Mouse (Mus musculus): ENCODE measurements around the gene Xrcc6. TPM values are rescaled to one million over a fixed set of nuclear protein-coding genes. Genes with fewer than 3 reads are reported as not detected.
"Not testable (repeated sequence)": the region's sequence is repeated elsewhere in the genome, so short reads cannot be mapped to it uniquely, and the experiment has no call there.

Xrcc6 gene
- polyA plus RNA-seq, 1 experiment from 2014 or later, result 66.6 TPM

- no peak overlapping the region for H3K9ac ChIP-seq (ENCODE audit: low read depth, low read length)
- no peaks in the 10 kb centered on the region for H3K4me1 ChIP-seq (replicated peaks; ENCODE audit: control insufficient read depth, insufficient read depth, low read length)
- 78% methylated on average over 7 of the region's 7 CpGs for WGBS
Measured at GRCm38 (mm10) chr15:81969173-81969572, 18.5 kb upstream of the Xrcc6 start.

GRCm38 (mm10) chr15:81969635-81970034, 18.0 kb upstream of the Xrcc6 start:
- ATAC-seq (ENCODE audit: low FRiP score); H3K9ac ChIP-seq (ENCODE audit: low read depth, low read length); H3K27ac ChIP-seq (ENCODE audit: low read depth, low read length); H3K4me3 ChIP-seq (ENCODE audit: low read depth, low read length); H3K36me3 ChIP-seq (ENCODE audit: control insufficient read depth, insufficient read depth, low read length); DNase-seq (ENCODE audit: low spot score); H3K27me3 ChIP-seq (ENCODE audit: control insufficient read depth, insufficient read depth, low read length); H3K4me2 ChIP-seq (replicated peaks; ENCODE audit: low read depth, low read length); H3K4me1 ChIP-seq (replicated peaks; ENCODE audit: control insufficient read depth, insufficient read depth, low read length); H3K9me3 ChIP-seq (ENCODE audit: control insufficient read depth, low read length): not testable (repeated sequence)
- WGBS, result 81% methylated on average over 6 of the region's 6 CpGs

More at GRCm38 (mm10) chr15:81969173-81969572, 18.5 kb upstream of the Xrcc6 start:
- no peaks in the 10 kb centered on the region for H3K27me3 ChIP-seq (ENCODE audit: control insufficient read depth, insufficient read depth, low read length)
- no peak overlapping the region for H3K27ac ChIP-seq (ENCODE audit: low read depth, low read length)
- H3K4me3 ChIP-seq (ENCODE audit: low read depth, low read length), result no peak overlapping the region
- no peaks in the 10 kb centered on the region for H3K36me3 ChIP-seq (ENCODE audit: control insufficient read depth, insufficient read depth, low read length)
- DNase-seq (ENCODE audit: low spot score) (no peak), ATAC-seq (ENCODE audit: low FRiP score) (no peak)
- no peaks in the 10 kb centered on the region for H3K9me3 ChIP-seq (ENCODE audit: control insufficient read depth, low read length)
- no peak overlapping the region for H3K4me2 ChIP-seq (replicated peaks; ENCODE audit: low read depth, low read length)

- H3K27ac ChIP-seq (ENCODE audit: low read depth, low read length); H3K9ac ChIP-seq (ENCODE audit: low read depth, low read length); ATAC-seq (ENCODE audit: low FRiP score); H3K4me1 ChIP-seq (replicated peaks; ENCODE audit: control insufficient read depth, insufficient read depth, low read length); H3K9me3 ChIP-seq (ENCODE audit: control insufficient read depth, low read length); H3K4me3 ChIP-seq (ENCODE audit: low read depth, low read length); H3K27me3 ChIP-seq (ENCODE audit: control insufficient read depth, insufficient read depth, low read length); DNase-seq (ENCODE audit: low spot score); H3K4me2 ChIP-seq (replicated peaks; ENCODE audit: low read depth, low read length); H3K36me3 ChIP-seq (ENCODE audit: control insufficient read depth, insufficient read depth, low read length): not testable (repeated sequence)
- WGBS, result 82% methylated on average over 4 of the region's 4 CpGs
Measured at GRCm38 (mm10) chr15:81970498-81970897, 17.1 kb upstream of the Xrcc6 start.

GRCm38 (mm10) chr15:81975156-81975555, 12.5 kb upstream of the Xrcc6 start:
- WGBS, result 93% methylated on average over 8 of the region's 8 CpGs
- H3K4me3 ChIP-seq (ENCODE audit: low read depth, low read length); H3K9ac ChIP-seq (ENCODE audit: low read depth, low read length); H3K27me3 ChIP-seq (ENCODE audit: control insufficient read depth, insufficient read depth, low read length); ATAC-seq (ENCODE audit: low FRiP score); H3K27ac ChIP-seq (ENCODE audit: low read depth, low read length); H3K4me2 ChIP-seq (replicated peaks; ENCODE audit: low read depth, low read length); DNase-seq (ENCODE audit: low spot score); H3K9me3 ChIP-seq (ENCODE audit: control insufficient read depth, low read length); H3K4me1 ChIP-seq (replicated peaks; ENCODE audit: control insufficient read depth, insufficient read depth, low read length); H3K36me3 ChIP-seq (ENCODE audit: control insufficient read depth, insufficient read depth, low read length): not testable (repeated sequence)

- WGBS, result 95% methylated on average over 23 of the region's 23 CpGs
- DNase-seq (ENCODE audit: low spot score), result no peak
- no peak for ATAC-seq (ENCODE audit: low FRiP score)
Measured at GRCm38 (mm10) chr15:81980321-81980720, 7.3 kb upstream of the Xrcc6 start, which contains the start of gene 1700029P11Rik. Gene 1700029P11Rik, plus strand, starts transcription at chr15:81980540.

GRCm38 (mm10) chr15:81982173-81982572, 5.5 kb upstream of the Xrcc6 start:
- DNase-seq (ENCODE audit: low spot score) (no peak), ATAC-seq (ENCODE audit: low FRiP score) (no peak)
- Histone ChIP-seq H3K4me2 (replicated peaks; ENCODE audit: low read depth, low read length) (no peak overlapping the region), H3K9me3 (ENCODE audit: control insufficient read depth, low read length) (no peaks in the 10 kb centered on the region), H3K9ac (ENCODE audit: low read depth, low read length) (no peak overlapping the region), H3K4me3 (ENCODE audit: low read depth, low read length) (no peak overlapping the region), H3K27ac (ENCODE audit: low read depth, low read length) (no peak overlapping the region), H3K36me3 (ENCODE audit: control insufficient read depth, insufficient read depth, low read length) (no peaks in the 10 kb centered on the region), H3K27me3 (ENCODE audit: control insufficient read depth, insufficient read depth, low read length) (no peaks in the 10 kb centered on the region), H3K4me1 (replicated peaks; ENCODE audit: control insufficient read depth, insufficient read depth, low read length) (0 out of 2 replicates have a peak, but pooled peaks cover 2% of the 10 kb centered on the region)
- WGBS, result 71% methylated on average over 1 of the region's 1 CpGs

More at GRCm38 (mm10) chr15:81980321-81980720, 7.3 kb upstream of the Xrcc6 start, which contains the start of gene 1700029P11Rik:
- no peaks in the 10 kb centered on the region for H3K4me1 ChIP-seq (replicated peaks; ENCODE audit: control insufficient read depth, insufficient read depth, low read length)
- no peak within 1 kb of the TSS for H3K4me3 ChIP-seq (ENCODE audit: low read depth, low read length)
- H3K27ac ChIP-seq (ENCODE audit: low read depth, low read length), result no peak within 1 kb of the TSS
- H3K9me3 ChIP-seq (ENCODE audit: control insufficient read depth, low read length), result no peaks in the 10 kb centered on the region
- no peaks in the 10 kb centered on the region for H3K27me3 ChIP-seq (ENCODE audit: control insufficient read depth, insufficient read depth, low read length)
- H3K36me3 ChIP-seq (ENCODE audit: control insufficient read depth, insufficient read depth, low read length), result no peaks in the 10 kb centered on the region
- H3K4me2 ChIP-seq (replicated peaks; ENCODE audit: low read depth, low read length), result no peak within 1 kb of the TSS
- no peak within 1 kb of the TSS for H3K9ac ChIP-seq (ENCODE audit: low read depth, low read length)

- H3K4me2 ChIP-seq (replicated peaks; ENCODE audit: low read depth, low read length), result no peak overlapping the region
- H3K4me1 ChIP-seq (replicated peaks; ENCODE audit: control insufficient read depth, insufficient read depth, low read length), result 0 out of 2 replicates have a peak, but pooled peaks cover 2% of the 10 kb centered on the region
- ATAC-seq (ENCODE audit: low FRiP score), result no peak
- H3K4me3 ChIP-seq (ENCODE audit: low read depth, low read length), result no peak overlapping the region
- H3K27me3 ChIP-seq (ENCODE audit: control insufficient read depth, insufficient read depth, low read length), result no peaks in the 10 kb centered on the region
- H3K9ac ChIP-seq (ENCODE audit: low read depth, low read length), result no peak overlapping the region
- DNase-seq (ENCODE audit: low spot score), result peak; percentile 26
- 56% methylated on average over 2 of the region's 2 CpGs for WGBS
- H3K27ac ChIP-seq (ENCODE audit: low read depth, low read length), result no peak overlapping the region
- H3K36me3 ChIP-seq (ENCODE audit: control insufficient read depth, insufficient read depth, low read length), result no peaks in the 10 kb centered on the region
- H3K9me3 ChIP-seq (ENCODE audit: control insufficient read depth, low read length), result no peaks in the 10 kb centered on the region
Measured at GRCm38 (mm10) chr15:81985267-81986161, 2.1 kb upstream of the Xrcc6 start.

GRCm38 (mm10) chr15:81989371-81990062, 1.9 kb downstream of the Xrcc6 start:
- no peak overlapping the region for H3K27ac ChIP-seq (ENCODE audit: low read depth, low read length)
- no peaks in the 10 kb centered on the region for H3K27me3 ChIP-seq (ENCODE audit: control insufficient read depth, insufficient read depth, low read length)
- no peak overlapping the region for H3K4me3 ChIP-seq (ENCODE audit: low read depth, low read length)
- no peak overlapping the region for H3K4me2 ChIP-seq (replicated peaks; ENCODE audit: low read depth, low read length)
- peak; percentile 93 for DNase-seq (ENCODE audit: low spot score)
- peak; percentile 33; the same call in 1 of the 2 replicates for ATAC-seq (ENCODE audit: low FRiP score)
- H3K9me3 ChIP-seq (ENCODE audit: control insufficient read depth, low read length), result no peaks in the 10 kb centered on the region
- no peaks in the 10 kb centered on the region for H3K36me3 ChIP-seq (ENCODE audit: control insufficient read depth, insufficient read depth, low read length)
- H3K9ac ChIP-seq (ENCODE audit: low read depth, low read length), result no peak overlapping the region
- WGBS, result 45% methylated on average over 11 of the region's 11 CpGs
- 0 out of 2 replicates have a peak, but pooled peaks cover 2% of the 10 kb centered on the region for H3K4me1 ChIP-seq (replicated peaks; ENCODE audit: control insufficient read depth, insufficient read depth, low read length)

Measured in hindbrain, embryonic 11.5 days (tissue).